Mouse (Mus musculus): ENCODE measurements around the gene Phc2. TPM values are rescaled to one million over a fixed set of nuclear protein-coding genes. Genes with fewer than 3 reads are reported as not detected.
A peak's percentile ranks its signal among the peaks of the same experiment; 100 is the strongest.
"Not testable (repeated sequence)": the region's sequence is repeated elsewhere in the genome, so short reads cannot be mapped to it uniquely, and the experiment has no call there.

The Phc2 gene
- polyA plus RNA-seq (2015; fragmentation: Nextera tagmentation; extraction: Ambion mirVana), result 19.4 and 21.4 TPM in 2 replicates

DNA sequence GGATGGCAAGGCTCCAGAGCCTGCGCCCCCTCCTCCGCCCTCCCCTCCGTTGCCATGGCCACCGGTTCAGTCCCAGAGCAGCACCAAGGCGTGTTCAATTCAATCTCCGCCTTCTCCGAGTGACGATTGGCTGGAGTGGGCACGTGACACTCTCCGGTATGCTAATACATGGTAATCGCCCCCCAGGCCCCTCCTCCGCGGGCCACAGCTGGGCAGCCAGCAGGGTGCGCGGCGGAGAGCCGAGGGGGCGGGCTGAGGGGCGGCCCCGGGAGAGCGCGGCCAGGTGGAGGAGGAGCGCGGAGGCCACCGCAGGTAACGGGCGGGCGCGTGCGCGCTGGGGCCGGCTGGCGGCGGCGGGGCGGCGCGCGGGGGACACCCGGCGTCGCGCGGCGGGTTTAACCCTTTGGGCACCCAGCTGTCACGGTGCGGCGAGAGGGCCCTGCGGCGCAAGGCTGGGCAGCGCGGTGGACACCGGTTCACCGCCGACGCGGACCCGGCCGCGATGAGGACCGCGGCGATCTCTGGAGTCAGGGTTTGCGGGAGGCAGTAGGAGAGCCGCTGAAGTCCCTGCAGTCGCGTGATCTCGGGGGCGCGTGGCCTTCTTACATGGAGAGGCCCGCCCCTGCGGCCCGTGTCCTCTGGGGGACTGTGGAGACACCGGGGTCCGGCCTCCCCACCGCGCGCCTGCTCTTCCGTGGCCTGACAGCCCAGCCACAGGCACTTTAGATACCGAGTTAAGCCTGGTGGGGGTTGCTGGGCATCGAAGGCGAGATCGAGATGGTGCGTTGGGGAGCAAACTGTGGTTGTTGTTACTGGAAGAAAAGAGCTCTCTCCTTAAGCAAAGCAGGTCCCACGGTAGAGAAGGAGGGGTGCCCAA is at the start of gene Phc2:
Phc2 (plus strand) TSS at position 198 of the 877 bp plus-strand sequence.
- Histone ChIP-seq H3K9ac (replicated peaks; ENCODE audit: low read length) (peak within 1 kb of the TSS; percentile 70), H3K4me3 (ENCODE audit: low read length) (peak within 1 kb of the TSS; percentile 70), H3K36me3 (ENCODE audit: insufficient read depth, low read length) (no peaks in the 10 kb centered on the region), H3K27me3 (ENCODE audit: insufficient read depth, low read length) (no peaks in the 10 kb centered on the region), H3K9me3 (ENCODE audit: low read length) (no peaks in the 10 kb centered on the region), H3K27ac (ENCODE audit: low read length) (peak within 1 kb of the TSS; percentile 61), H3K4me2 (replicated peaks; ENCODE audit: low read depth, low read length) (peak within 1 kb of the TSS; percentile 82), H3K4me1 (ENCODE audit: insufficient read depth, low read length) (peaks cover 36% of the 10 kb centered on the region)
- ATAC-seq (ENCODE audit: low FRiP score, low TSS enrichment), result peak; percentile 97
- WGBS, result under 1% methylated on average over 61 of the region's 85 CpGs

DNA sequence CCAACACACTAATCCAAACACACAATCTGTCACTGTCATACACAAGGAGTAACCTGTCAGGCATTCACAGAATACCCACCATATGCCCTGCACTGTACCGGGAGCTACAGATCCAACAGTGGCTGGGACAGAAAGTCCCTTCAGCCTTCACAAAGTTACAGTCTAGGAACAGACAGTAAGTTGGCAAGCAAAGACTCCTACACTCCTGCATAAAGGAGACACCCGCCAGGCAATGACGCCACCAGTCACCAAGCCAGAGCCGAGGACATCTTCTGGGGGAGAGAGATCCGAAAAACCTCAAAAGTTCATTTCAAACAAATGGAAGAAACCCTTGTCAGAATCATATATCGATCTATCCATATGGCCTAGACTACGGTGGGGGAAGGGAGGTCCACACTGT is 47.9 kb upstream of the Phc2 start:
- H3K27me3 ChIP-seq (ENCODE audit: insufficient read depth, low read length), result no peaks in the 10 kb centered on the region
- no peak overlapping the region for H3K27ac ChIP-seq (ENCODE audit: low read length)
- peaks cover 15% of the 10 kb centered on the region for H3K4me1 ChIP-seq (ENCODE audit: insufficient read depth, low read length)
- H3K4me2 ChIP-seq (replicated peaks; ENCODE audit: low read depth, low read length), result no peak overlapping the region
- ATAC-seq (ENCODE audit: low FRiP score, low TSS enrichment), result no peak
- H3K36me3 ChIP-seq (ENCODE audit: insufficient read depth, low read length), result peaks cover 27% of the 10 kb centered on the region
- no peaks in the 10 kb centered on the region for H3K9me3 ChIP-seq (ENCODE audit: low read length)
- H3K4me3 ChIP-seq (ENCODE audit: low read length), result no peak overlapping the region
- 89% methylated on average over 7 of the region's 7 CpGs for WGBS
- H3K9ac ChIP-seq (replicated peaks; ENCODE audit: low read length), result no peak overlapping the region

DNA sequence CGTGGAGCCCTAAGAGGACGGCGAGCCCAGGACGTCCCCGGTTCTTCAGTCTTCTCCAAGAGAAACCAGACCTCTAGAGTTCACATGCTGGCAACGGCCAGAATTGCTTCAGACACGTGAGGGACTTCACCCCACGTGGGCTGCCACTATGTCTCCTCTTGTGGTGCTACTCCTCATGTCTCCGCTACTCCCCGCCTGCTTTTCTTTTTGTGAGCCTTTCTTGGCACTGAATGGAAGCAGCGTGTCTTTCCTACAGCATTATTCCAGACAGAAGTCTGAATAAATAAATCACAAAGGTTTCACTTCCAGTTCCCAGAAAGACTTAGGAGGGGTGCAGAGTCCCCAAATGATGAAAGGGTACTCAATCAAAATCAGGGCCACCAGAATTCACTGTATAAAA is 46.8 kb upstream of the Phc2 start:
- H3K27ac ChIP-seq (ENCODE audit: low read length), result no peak overlapping the region
- no peaks in the 10 kb centered on the region for H3K9me3 ChIP-seq (ENCODE audit: low read length)
- no peak overlapping the region for H3K4me2 ChIP-seq (replicated peaks; ENCODE audit: low read depth, low read length)
- WGBS, result 82% methylated on average over 11 of the region's 11 CpGs
- H3K4me3 ChIP-seq (ENCODE audit: low read length), result no peak overlapping the region
- no peaks in the 10 kb centered on the region for H3K27me3 ChIP-seq (ENCODE audit: insufficient read depth, low read length)
- H3K4me1 ChIP-seq (ENCODE audit: insufficient read depth, low read length), result peaks cover 15% of the 10 kb centered on the region
- no peak for ATAC-seq (ENCODE audit: low FRiP score, low TSS enrichment)
- peaks cover 18% of the 10 kb centered on the region for H3K36me3 ChIP-seq (ENCODE audit: insufficient read depth, low read length)
- H3K9ac ChIP-seq (replicated peaks; ENCODE audit: low read length), result no peak overlapping the region

DNA sequence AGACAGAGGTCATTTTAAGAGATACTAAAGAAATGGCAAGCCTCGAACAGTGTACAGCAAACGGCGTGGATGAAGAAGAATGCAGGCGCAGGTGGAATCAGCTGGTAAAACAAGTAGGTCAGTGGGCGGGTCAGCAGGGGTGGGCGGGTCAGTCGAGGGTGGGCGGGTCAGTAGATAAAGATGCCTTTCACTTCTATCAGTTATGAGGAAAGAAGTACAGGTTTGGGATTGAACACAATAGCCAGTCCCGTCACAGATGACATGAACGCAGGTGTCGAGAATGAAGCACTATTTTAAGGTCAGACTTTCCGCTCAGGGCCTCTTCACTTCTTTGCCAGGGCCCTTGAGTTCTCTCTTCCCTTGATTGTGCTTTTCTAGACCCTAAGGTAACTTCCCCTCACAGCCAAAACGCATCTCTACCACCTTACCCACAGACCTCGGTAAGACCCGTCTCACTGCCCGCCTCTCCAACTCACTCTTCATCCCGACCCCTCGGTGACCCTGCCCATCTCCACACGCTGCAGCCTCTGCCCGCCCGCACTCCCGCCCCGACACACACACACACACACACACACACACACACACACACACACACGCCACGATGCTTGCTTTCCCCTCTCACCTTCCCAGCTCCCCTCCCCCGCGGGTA is 45.1 kb upstream of the Phc2 start:
- Histone ChIP-seq H3K9me3 (ENCODE audit: low read length) (no peaks in the 10 kb centered on the region), H3K36me3 (ENCODE audit: insufficient read depth, low read length) (peaks cover 3% of the 10 kb centered on the region; the same call in 1 of the 2 replicates), H3K27ac (ENCODE audit: low read length) (0 out of 2 replicates have a peak overlapping the region, but pooled peaks have one; percentile 10), H3K4me3 (ENCODE audit: low read length) (peak overlapping the region; percentile 72), H3K4me2 (replicated peaks; ENCODE audit: low read depth, low read length) (peak overlapping the region; percentile 82), H3K4me1 (ENCODE audit: insufficient read depth, low read length) (peaks cover 17% of the 10 kb centered on the region), H3K9ac (replicated peaks; ENCODE audit: low read length) (peak overlapping the region; percentile 70), H3K27me3 (ENCODE audit: insufficient read depth, low read length) (no peaks in the 10 kb centered on the region)
- 10% methylated on average over 25 of the region's 27 CpGs for WGBS
- ATAC-seq (ENCODE audit: low FRiP score, low TSS enrichment), result no peak

DNA sequence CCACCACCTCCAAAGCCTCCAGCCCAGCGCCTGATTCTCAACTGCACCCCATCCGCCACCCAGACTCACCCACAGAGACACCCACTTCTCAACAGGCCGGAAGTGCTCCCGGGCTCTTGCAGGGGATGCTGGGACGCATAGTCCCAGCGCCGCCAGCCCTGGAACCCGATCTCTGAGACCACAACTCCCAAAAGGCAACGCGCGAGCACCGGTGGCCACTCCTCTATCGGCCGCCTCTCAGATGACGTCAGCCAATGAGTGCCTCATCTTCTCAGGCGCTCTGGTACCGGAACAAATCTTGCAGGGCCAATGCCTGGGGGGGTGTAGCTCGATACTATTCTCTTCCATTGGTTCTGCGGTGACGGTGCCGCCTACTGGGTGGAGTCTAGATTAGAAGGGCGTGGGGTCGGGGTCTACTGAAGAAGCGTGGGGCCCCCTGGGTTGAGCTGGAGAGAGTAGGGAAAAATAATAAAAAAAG is 44.5 kb upstream of the Phc2 start, which contains the start of gene Zscan20:
Zscan20 (minus strand) TSS at position 174 of the 478 bp plus-strand sequence.
- ATAC-seq (ENCODE audit: low FRiP score, low TSS enrichment), result peak; percentile 96
- Histone ChIP-seq H3K9me3 (ENCODE audit: low read length) (no peaks in the 10 kb centered on the region), H3K4me3 (ENCODE audit: low read length) (peak within 1 kb of the TSS; percentile 72), H3K4me1 (ENCODE audit: insufficient read depth, low read length) (peaks cover 17% of the 10 kb centered on the region), H3K4me2 (replicated peaks; ENCODE audit: low read depth, low read length) (peak within 1 kb of the TSS; percentile 82), H3K27me3 (ENCODE audit: insufficient read depth, low read length) (no peaks in the 10 kb centered on the region), H3K36me3 (ENCODE audit: insufficient read depth, low read length) (no peaks in the 10 kb centered on the region), H3K9ac (replicated peaks; ENCODE audit: low read length) (peak within 1 kb of the TSS; percentile 70), H3K27ac (ENCODE audit: low read length) (peak within 1 kb of the TSS; percentile 50; the same call in 1 of the 2 replicates)
- 0% methylated on average over 24 of the region's 24 CpGs for WGBS

DNA sequence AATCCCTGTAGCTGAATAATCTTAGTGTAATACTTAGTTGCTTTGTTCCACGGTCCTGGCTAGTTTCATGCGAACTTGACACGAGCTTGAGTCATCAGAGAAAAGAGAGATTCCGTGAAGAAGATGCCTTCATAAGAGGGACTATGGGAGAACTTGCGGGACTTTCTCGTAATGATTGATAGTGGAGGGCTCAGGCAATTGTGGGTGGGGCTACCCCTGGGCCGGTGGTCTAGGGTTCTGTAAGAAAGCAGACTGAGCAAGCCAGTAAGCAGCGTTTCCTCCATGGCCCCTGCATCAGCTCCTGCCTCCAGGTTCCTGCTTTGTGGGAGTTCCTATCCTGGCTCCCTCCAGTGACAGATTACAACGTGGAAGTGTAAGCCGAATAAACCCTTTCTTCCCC is 43.8 kb upstream of the Phc2 start:
- Histone ChIP-seq H3K4me2 (replicated peaks; ENCODE audit: low read depth, low read length) (peak overlapping the region; percentile 82), H3K27ac (ENCODE audit: low read length) (peak overlapping the region; percentile 50; the same call in 1 of the 2 replicates), H3K27me3 (ENCODE audit: insufficient read depth, low read length) (no peaks in the 10 kb centered on the region), H3K9ac (replicated peaks; ENCODE audit: low read length) (0 out of 2 replicates have a peak overlapping the region, but pooled peaks have one; percentile 38), H3K9me3 (ENCODE audit: low read length) (no peaks in the 10 kb centered on the region), H3K4me1 (ENCODE audit: insufficient read depth, low read length) (peaks cover 20% of the 10 kb centered on the region), H3K4me3 (ENCODE audit: low read length) (peak overlapping the region; percentile 72), H3K36me3 (ENCODE audit: insufficient read depth, low read length) (no peaks in the 10 kb centered on the region)
- 22% methylated on average over 10 of the region's 10 CpGs for WGBS
- ATAC-seq (ENCODE audit: low FRiP score, low TSS enrichment), result no peak

DNA sequence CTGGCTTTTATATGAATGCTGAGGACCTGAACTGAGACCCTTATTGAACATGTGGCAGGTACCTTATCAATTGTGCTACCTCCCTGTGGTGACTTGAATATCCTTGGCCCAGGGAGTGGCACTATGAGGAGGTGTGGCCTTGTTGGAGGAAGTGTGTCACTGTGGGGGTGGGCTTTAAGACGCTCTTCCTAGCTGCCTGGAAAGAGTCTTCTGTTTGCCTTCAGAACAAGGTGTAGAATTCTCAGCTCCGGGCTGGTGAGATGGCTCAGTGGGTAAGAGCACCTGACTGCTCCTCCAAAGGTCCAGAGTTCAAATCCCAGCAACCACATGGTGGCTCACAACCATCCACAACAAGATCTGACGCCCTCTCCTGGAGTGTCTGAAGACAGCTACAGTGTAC is 42.8 kb upstream of the Phc2 start:
- not testable (repeated sequence) for H3K9me3 ChIP-seq (ENCODE audit: low read length); H3K9ac ChIP-seq (replicated peaks; ENCODE audit: low read length); H3K36me3 ChIP-seq (ENCODE audit: insufficient read depth, low read length); H3K27ac ChIP-seq (ENCODE audit: low read length); ATAC-seq (ENCODE audit: low FRiP score, low TSS enrichment); H3K4me3 ChIP-seq (ENCODE audit: low read length); H3K27me3 ChIP-seq (ENCODE audit: insufficient read depth, low read length); H3K4me2 ChIP-seq (replicated peaks; ENCODE audit: low read depth, low read length)
- whole genome bisulfite sequencing, result 80% methylated on average over 3 of the region's 3 CpGs
- H3K4me1 ChIP-seq (ENCODE audit: insufficient read depth, low read length), result peaks cover 25% of the 10 kb centered on the region

DNA sequence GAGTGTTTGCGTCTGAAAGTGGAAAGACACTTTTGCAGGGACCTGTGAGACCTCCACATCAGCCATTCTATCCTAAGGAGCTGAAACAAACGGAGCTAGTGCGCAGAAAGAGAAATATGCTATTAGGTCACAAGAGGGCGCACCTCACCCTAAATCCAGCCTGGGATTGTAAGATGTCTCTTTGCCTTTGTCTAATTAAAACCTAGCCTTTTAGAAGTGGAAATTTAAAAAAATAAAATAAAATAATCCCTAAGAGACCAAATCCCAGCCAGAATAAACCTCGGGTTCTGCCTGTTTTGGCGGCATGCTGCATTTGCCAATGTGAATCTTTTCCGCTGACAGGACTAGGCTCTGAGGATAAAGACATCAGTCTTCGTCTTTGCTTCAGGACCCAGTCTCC is 41.2 kb upstream of the Phc2 start:
- H3K9ac ChIP-seq (replicated peaks; ENCODE audit: low read length), result no peak overlapping the region
- peaks cover 41% of the 10 kb centered on the region for H3K4me1 ChIP-seq (ENCODE audit: insufficient read depth, low read length)
- H3K27me3 ChIP-seq (ENCODE audit: insufficient read depth, low read length), result no peaks in the 10 kb centered on the region
- no peak overlapping the region for H3K4me3 ChIP-seq (ENCODE audit: low read length)
- ATAC-seq (ENCODE audit: low FRiP score, low TSS enrichment), result no peak
- H3K9me3 ChIP-seq (ENCODE audit: low read length), result no peaks in the 10 kb centered on the region
- H3K4me2 ChIP-seq (replicated peaks; ENCODE audit: low read depth, low read length), result no peak overlapping the region
- no peak overlapping the region for H3K27ac ChIP-seq (ENCODE audit: low read length)
- no peaks in the 10 kb centered on the region for H3K36me3 ChIP-seq (ENCODE audit: insufficient read depth, low read length)
- 14% methylated on average over 8 of the region's 8 CpGs for WGBS

DNA sequence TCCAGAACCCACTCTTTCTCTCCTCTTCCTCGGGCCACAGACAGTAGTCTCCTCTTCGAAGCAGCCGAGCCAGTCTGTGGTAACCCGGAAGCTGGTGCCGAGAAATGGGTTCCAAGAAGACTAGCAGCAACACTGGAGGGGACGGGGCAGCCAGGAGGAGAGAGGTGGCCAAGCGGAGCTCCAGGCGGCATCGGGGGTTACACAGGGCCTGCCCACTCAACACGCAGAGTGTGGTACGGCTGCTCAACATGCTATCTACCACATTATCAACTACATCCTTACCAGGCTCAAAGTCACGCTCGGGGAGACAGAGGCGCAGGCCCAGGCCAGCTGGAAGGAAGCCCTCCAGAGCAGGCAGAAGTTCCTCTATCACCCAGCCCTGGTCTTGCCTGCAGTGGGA is 38.7 kb upstream of the Phc2 start:
- no peak overlapping the region for H3K27ac ChIP-seq (ENCODE audit: low read length)
- H3K36me3 ChIP-seq (ENCODE audit: insufficient read depth, low read length), result no peaks in the 10 kb centered on the region

More for the DNA sequence above, 38.7 kb upstream of the Phc2 start:
- H3K27me3 ChIP-seq (ENCODE audit: insufficient read depth, low read length), result no peaks in the 10 kb centered on the region
- no peak overlapping the region for H3K9ac ChIP-seq (replicated peaks; ENCODE audit: low read length)
- no peak overlapping the region for H3K4me2 ChIP-seq (replicated peaks; ENCODE audit: low read depth, low read length)
- H3K9me3 ChIP-seq (ENCODE audit: low read length), result no peaks in the 10 kb centered on the region
- H3K4me1 ChIP-seq (ENCODE audit: insufficient read depth, low read length), result peaks cover 40% of the 10 kb centered on the region
- 87% methylated on average over 14 of the region's 14 CpGs for WGBS
- ATAC-seq (ENCODE audit: low FRiP score, low TSS enrichment), result no peak
- no peak overlapping the region for H3K4me3 ChIP-seq (ENCODE audit: low read length)

All from kidney, embryonic 16.5 days (tissue).